Mouse (Mus musculus) ES-Bruce4 (cell line): ENCODE measurements at regions not wholly inside any gene's neighbourhood (a gene's known extent, or its start where the extent isn't known, plus 50 kb on each side); places are given as distances from the start of the nearest gene placed in this dataset.
A peak's percentile ranks its signal among the peaks of the same experiment; 100 is the strongest.

Experiments used
- H3K27ac ChIP-seq: 2 replicates; pipeline ENCODE4 v1.5.1; 2012; ENCODE audit warnings: low read length, inconsistent platforms; ENCODE audit not compliant: insufficient read depth
- H3K27me3 ChIP-seq: 2 replicates; pipeline ENCODE4 v1.6.1; 2012; ENCODE audit warnings: mild to moderate bottlenecking, low read length, inconsistent platforms; ENCODE audit not compliant: control insufficient read depth, poor library complexity, insufficient read depth, severe bottlenecking
- H3K36me3 ChIP-seq: 2 replicates; pipeline ENCODE4 v1.6.1; 2012; ENCODE audit warnings: inconsistent platforms, mild to moderate bottlenecking, low read length, moderate library complexity; ENCODE audit not compliant: control insufficient read depth, poor library complexity, insufficient read depth, severe bottlenecking
- H3K4me1 ChIP-seq: one replicate; pipeline ENCODE4 v1.8.1; 2011; ENCODE audit warnings: low read length; ENCODE audit not compliant: control insufficient read depth, insufficient read depth
- H3K4me3 ChIP-seq: 2 replicates; pipeline ENCODE4 v1.5.1; 2011; ENCODE audit warnings: low read depth, mild to moderate bottlenecking, low read length
- H3K9ac ChIP-seq: 2 replicates; pipeline ENCODE4 v1.6.1; 2012; ENCODE audit warnings: low read depth, mild to moderate bottlenecking, inconsistent platforms; ENCODE audit not compliant: poor library complexity, severe bottlenecking
- H3K9me3 ChIP-seq: replicated peaks from 2 replicates; pipeline ENCODE4 v1.6.1; 2012; ENCODE audit warnings: mild to moderate bottlenecking, low read length, inconsistent platforms; ENCODE audit not compliant: control insufficient read depth, poor library complexity, insufficient read depth, severe bottlenecking
- CTCF ChIP-seq: IDR thresholded peaks from one replicate; pipeline ENCODE4 v1.8.1; 2011; ENCODE audit warnings: low read depth, low read length
- EP300 ChIP-seq: IDR thresholded peaks from 2 replicates; pipeline ENCODE4 v1.6.1; 2011; ENCODE audit warnings: low read depth, low read length; ENCODE audit not compliant: insufficient read depth
- POLR2A ChIP-seq: IDR thresholded peaks from one replicate; pipeline ENCODE4 v1.8.1; 2011; ENCODE audit warnings: low read length; ENCODE audit not compliant: insufficient read depth

DNA sequence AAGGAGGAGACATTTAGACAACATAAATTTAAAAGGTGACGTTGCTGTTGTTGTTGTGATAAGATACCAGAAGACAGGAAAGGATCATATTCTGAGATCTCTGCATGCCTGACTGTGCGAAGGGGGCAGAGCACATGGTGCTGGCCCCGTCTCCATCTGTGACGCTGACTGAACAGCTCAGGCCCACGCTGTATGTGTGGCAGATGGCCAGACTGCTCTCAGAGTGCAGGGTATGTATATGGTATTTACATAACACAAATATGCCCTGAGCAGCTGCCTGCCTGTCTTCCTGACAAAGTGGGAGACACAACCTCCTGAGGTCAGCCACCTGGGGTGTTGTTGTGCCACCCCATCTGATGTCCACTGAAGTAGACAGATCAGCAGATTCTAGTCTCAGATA, 620.5 kb downstream of the Pard3 start:
- H3K9me3 ChIP-seq, result no peaks in the 10 kb centered on the region; the same call in 1 of the 2 replicates
- no peaks in the 10 kb centered on the region for H3K36me3 ChIP-seq
- H3K9ac ChIP-seq, result no peak overlapping the region
- H3K4me1 ChIP-seq, result no peaks in the 10 kb centered on the region
- H3K4me3 ChIP-seq, result no peak overlapping the region
- TF ChIP-seq CTCF (no peak), POLR2A (no peak), EP300 (no peak)
- no peaks in the 10 kb centered on the region; the same call in 1 of the 2 replicates for H3K27me3 ChIP-seq
- H3K27ac ChIP-seq, result no peak overlapping the region

DNA sequence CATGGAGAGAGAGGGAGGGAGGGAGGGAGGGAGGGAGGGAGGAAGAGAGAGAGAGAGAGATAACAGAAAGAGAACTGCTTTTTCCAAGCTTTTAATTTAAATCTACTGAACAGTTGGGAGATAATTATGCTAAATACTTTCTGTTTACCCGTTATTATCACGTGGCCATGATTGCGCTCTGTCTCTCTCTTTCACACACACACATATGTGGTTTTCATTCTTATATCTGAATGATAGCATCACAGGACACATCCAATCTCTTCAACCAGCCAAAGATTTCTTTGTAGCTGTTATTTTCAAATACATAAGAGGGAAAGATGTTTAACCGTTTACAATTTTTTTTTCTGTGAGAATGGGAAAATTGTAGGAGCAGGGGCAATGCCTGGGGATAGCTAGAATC, 627.1 kb downstream of the Pard3 start:
- Histone ChIP-seq H3K9me3 (no peaks in the 10 kb centered on the region), H3K36me3 (no peaks in the 10 kb centered on the region), H3K27ac (no peak overlapping the region), H3K4me1 (no peaks in the 10 kb centered on the region), H3K9ac (no peak overlapping the region), H3K27me3 (no peaks in the 10 kb centered on the region; the same call in 1 of the 2 replicates), H3K4me3 (no peak overlapping the region)
- TF ChIP-seq EP300, result no peak
- TF ChIP-seq POLR2A, result no peak
- no peak for TF ChIP-seq CTCF

DNA sequence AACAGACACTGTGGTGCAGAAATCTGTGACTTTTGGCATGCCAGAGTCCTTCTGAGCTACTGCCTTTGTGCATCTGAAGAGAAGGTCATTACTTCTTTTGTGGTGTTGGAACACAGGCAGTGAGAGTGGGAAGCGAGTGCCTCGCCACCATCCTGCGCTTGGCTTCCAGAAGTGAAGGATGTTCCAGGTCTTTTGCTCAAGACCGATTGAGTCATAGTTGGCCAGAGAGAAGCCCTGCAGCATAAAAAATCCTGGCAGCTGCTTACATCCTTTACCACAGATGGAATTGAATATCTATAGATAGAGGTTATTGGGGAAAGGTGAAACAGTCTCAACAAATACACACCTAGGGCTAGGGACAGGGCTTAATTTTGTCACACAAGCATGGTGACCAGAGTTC, 634.7 kb downstream of the Pard3 start:
- no peaks in the 10 kb centered on the region for H3K4me1 ChIP-seq
- H3K4me3 ChIP-seq, result no peak overlapping the region
- TF ChIP-seq EP300 (no peak), CTCF (no peak), POLR2A (no peak)
- H3K9me3 ChIP-seq, result no peaks in the 10 kb centered on the region
- no peaks in the 10 kb centered on the region; the same call in 1 of the 2 replicates for H3K27me3 ChIP-seq
- no peak overlapping the region for H3K27ac ChIP-seq
- H3K9ac ChIP-seq, result no peak overlapping the region
- H3K36me3 ChIP-seq, result no peaks in the 10 kb centered on the region

DNA sequence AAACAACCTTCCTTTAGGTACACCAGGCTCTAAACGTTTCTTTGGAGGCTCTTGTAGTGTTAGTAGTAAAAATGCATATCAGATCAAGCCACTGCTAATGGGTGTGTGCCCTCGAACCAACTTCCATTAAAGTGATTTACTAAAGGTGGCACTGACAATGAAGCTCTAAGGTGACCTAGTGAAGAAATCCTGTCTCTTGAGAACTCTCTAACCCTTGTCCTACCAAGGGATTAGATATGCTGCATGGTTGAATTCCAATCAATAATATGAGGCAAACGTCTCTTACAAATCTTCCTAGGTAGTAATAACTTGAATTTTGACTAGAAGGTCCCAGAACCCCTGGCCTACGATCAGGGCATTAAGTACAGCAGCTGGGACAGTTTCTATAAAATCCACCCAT, 640.7 kb downstream of the Pard3 start:
- Histone ChIP-seq H3K27ac (no peak overlapping the region), H3K27me3 (no peaks in the 10 kb centered on the region), H3K9ac (no peak overlapping the region), H3K9me3 (no peaks in the 10 kb centered on the region), H3K4me3 (no peak overlapping the region), H3K4me1 (no peaks in the 10 kb centered on the region), H3K36me3 (no peaks in the 10 kb centered on the region)
- no peak for TF ChIP-seq CTCF

DNA sequence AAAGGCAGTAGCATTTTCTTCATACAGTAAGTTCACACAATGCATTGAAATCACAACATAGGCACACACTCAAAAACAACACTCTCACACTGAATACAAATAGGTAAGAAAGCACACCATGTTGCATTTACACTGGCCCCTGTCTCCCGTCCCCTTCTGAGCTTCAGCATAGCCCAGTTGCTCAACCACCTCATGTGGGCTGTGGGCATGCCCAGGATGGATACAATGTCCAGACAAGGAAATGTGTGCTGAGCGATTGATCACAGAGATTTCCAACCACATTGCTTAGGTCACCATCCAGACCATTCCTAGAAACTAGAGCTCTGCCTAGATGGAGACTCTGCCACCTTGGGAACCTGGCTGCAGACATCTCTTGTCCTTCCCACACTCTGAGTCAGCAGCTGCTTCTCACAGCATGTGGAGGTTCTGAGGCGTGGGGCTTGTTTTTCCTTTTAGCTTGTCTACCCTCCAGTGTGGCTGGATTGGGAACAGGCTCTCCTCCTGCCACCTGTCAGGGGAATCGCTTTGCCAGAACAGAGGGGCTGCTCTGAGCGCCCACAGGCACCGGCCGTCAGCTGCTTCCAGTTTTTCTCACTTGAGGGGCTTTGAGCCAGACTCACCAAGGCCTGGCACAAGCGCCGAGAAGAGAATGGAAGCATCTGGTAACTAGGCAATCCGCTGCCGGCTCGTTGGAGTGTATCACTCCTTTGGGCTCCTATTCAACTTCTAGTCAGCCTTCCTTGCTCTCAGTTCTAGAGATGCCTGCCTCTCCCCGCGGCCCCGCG, 642.5 kb downstream of the Pard3 start:
- Histone ChIP-seq H3K4me3 (no peak overlapping the region), H3K4me1 (no peaks in the 10 kb centered on the region), H3K27ac (no peak overlapping the region), H3K36me3 (no peaks in the 10 kb centered on the region), H3K9ac (peak overlapping the region; percentile 16; the same call in 1 of the 2 replicates), H3K27me3 (no peaks in the 10 kb centered on the region), H3K9me3 (no peaks in the 10 kb centered on the region)
- no peak for TF ChIP-seq EP300
- TF ChIP-seq CTCF, result no peak
- TF ChIP-seq POLR2A, result no peak

DNA sequence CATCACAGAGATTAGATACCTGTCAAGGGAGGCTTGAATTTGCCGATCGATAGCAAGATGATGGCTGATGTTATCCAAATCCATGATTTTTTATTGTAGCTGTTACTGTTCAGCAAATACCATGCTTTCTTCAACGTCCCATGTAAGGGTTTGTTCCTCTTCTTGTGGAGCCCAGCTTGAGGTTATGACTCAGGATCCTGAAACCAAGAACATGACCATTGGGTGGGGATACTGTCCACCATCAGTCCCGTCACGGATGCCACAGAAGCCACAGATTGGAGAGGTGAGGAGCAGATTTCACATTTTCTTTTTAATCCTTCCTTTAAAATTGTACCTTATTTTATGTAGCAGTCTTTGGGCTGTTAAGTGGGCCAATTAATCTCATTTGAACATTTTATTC, 645.7 kb downstream of the Pard3 start:
- Histone ChIP-seq H3K9ac (no peak overlapping the region), H3K27me3 (no peaks in the 10 kb centered on the region; the same call in 1 of the 2 replicates), H3K4me1 (no peaks in the 10 kb centered on the region), H3K4me3 (no peak overlapping the region), H3K27ac (no peak overlapping the region), H3K9me3 (no peaks in the 10 kb centered on the region), H3K36me3 (no peaks in the 10 kb centered on the region)
- no peak for TF ChIP-seq EP300
- no peak for TF ChIP-seq POLR2A
- TF ChIP-seq CTCF, result no peak
